Mouse (Mus musculus) limb, embryonic 11.5 days (tissue): ENCODE data around the gene Uts2. TPM values are rescaled to one million over a fixed set of nuclear protein-coding genes. Genes with fewer than 3 reads are reported as not detected.

ENCODE experiments used
- ATAC-seq: fragments of 200-750 bp; cut with Nextera tagmentation; 2 replicates; pipeline ENCODE4 v1.8.0; 2017; ENCODE audit warnings: low read depth; ENCODE audit not compliant: insufficient number of reproducible peaks, low FRiP score, low TSS enrichment
- DNase-seq: peaks from one replicate; pipeline ENCODE4 v3.0.0-alpha.2; 2015; ENCODE audit warnings: low spot score
- H3K27ac ChIP-seq: fragments of 300-500 bp; sonication (generic); replicated peaks from 2 replicates; pipeline ENCODE4 v1.5.1; 2014; ENCODE audit warnings: low read depth, mild to moderate bottlenecking, low read length
- H3K27me3 ChIP-seq: fragments of 300-500 bp; sonication (generic); 2 replicates; pipeline ENCODE4 v1.6.1; 2014; ENCODE audit warnings: mild to moderate bottlenecking, low read length, mixed read lengths; ENCODE audit not compliant: control insufficient read depth, insufficient read depth
- H3K36me3 ChIP-seq: fragments of 300-500 bp; sonication (generic); 2 replicates; pipeline ENCODE4 v1.6.1; 2014; ENCODE audit warnings: mild to moderate bottlenecking, low read length, moderate library complexity, mixed read lengths; ENCODE audit not compliant: control insufficient read depth, insufficient read depth
- H3K4me1 ChIP-seq: fragments of 300-500 bp; sonication (generic); 2 replicates; pipeline ENCODE4 v1.6.1; 2014; ENCODE audit warnings: low read length, mixed read lengths; ENCODE audit not compliant: control insufficient read depth, insufficient read depth
- H3K4me2 ChIP-seq: fragments of 300-500 bp; sonication (generic); 2 replicates; pipeline ENCODE4 v1.6.1; 2014; ENCODE audit warnings: low read depth, mild to moderate bottlenecking, moderate library complexity; ENCODE audit not compliant: severe bottlenecking
- H3K4me3 ChIP-seq: fragments of 300-500 bp; sonication (generic); 2 replicates; pipeline ENCODE4 v1.5.1; 2014; ENCODE audit warnings: low read depth, low read length
- H3K9ac ChIP-seq: fragments of 300-500 bp; sonication (generic); 2 replicates; pipeline ENCODE4 v1.6.1; 2014; ENCODE audit warnings: mild to moderate bottlenecking, low read length
- H3K9me3 ChIP-seq: fragments of 300-500 bp; sonication (generic); 2 replicates; pipeline ENCODE4 v1.6.1; 2016; ENCODE audit warnings: low read length; ENCODE audit not compliant: control insufficient read depth
- WGBS: fragments of 180-500 bp; shearing (Covaris S2); extraction: QIAGEN DNeasy Blood & Tissue Kit; methylation state at CpG from one replicate; pipeline ENCODE4 v1.1.7; 2014; 5-methylcytosine and 5-hydroxymethylcytosine counted together
- polyA plus RNA-seq: library from polyadenylated mRNA; unstranded; fragments of >200 nt; fragmentation: Nextera tagmentation; extraction: Ambion mirVana; gene quantifications from 2 replicates; pipeline ENCODE4 v1.2.1, GENCODE M21; 2014

Uts2 gene
- polyA plus RNA-seq, 1 experiment from 2014 or later: not detected

DNA sequence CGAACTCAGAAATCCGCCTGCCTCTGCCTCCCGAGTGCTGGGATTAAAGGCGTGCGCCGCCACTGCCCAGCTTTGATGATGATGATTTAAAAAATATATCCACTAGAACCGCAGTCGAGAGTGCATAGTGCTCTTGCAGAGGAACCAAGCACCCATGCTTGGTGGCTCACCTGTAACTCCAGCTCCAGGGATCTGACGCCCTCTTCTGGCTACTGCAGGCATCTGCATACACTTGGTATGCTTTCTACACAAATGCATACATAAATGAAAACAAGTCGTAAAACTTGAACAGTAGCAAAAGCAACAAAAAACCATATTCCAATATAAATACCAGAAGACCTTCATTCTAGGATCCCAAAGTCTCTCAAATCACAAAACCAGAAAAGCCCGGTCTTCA is 31.3 kb upstream of the Uts2 start:
- Histone ChIP-seq H3K4me3 (no peak overlapping the region), H3K36me3 (no peaks in the 10 kb centered on the region), H3K4me2 (no peak overlapping the region), H3K9me3 (no peaks in the 10 kb centered on the region), H3K4me1 (no peaks in the 10 kb centered on the region), H3K9ac (no peak overlapping the region), H3K27ac (no peak overlapping the region), H3K27me3 (no peaks in the 10 kb centered on the region)
- 69% methylated on average over 11 of the region's 11 CpGs for WGBS
- DNase-seq (no peak), ATAC-seq (no peak)

DNA sequence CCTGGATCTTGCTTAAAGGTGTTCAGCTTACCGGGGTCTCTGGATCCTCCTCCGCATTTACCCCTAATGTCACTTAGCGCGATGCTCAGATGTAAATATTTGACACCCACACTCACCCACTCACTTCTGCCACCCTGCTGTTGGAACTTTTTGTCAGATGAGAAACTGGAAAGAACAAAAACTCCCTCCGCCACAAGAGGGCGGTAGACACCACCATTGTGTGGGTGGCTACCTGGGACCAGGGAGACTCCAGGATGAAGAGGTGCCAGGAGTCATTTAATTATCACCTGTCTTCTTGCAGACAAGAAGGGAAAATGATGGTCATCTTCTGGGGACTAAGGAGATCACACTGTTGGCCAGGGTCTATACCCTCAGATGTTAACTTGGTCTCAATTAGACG is 30.3 kb upstream of the Uts2 start:
- H3K4me3 ChIP-seq: no peak overlapping the region
- ATAC-seq: no peak
- no peak overlapping the region for H3K9ac ChIP-seq
- H3K4me2 ChIP-seq: no peak overlapping the region
- H3K36me3 ChIP-seq: no peaks in the 10 kb centered on the region
- H3K27ac ChIP-seq: no peak overlapping the region
- H3K4me1 ChIP-seq: no peaks in the 10 kb centered on the region
- no peaks in the 10 kb centered on the region for H3K27me3 ChIP-seq
- DNase-seq: peak; percentile 78
- H3K9me3 ChIP-seq: no peaks in the 10 kb centered on the region
- WGBS: 20% methylated on average over 7 of the region's 7 CpGs

DNA sequence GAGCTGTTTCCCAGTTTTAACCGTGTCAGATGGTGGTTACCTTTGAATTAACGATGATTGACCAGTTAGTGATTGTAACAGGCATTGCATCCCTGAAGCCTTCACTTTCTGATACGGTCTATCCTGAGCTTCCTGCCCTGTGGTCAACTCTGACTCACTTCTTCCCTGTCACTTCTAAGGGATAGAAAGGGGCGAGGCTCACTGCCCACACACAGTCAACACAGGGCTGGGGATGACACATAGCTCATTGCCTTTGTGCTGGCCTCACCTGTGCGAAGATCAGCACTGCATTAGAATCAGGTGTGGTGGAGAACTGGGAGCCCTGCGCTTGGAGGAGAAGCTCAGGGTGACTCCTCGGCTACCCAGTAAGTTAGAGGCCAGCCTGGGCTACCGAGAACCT is 27.9 kb upstream of the Uts2 start:
- Histone ChIP-seq H3K27ac (no peak overlapping the region), H3K36me3 (no peaks in the 10 kb centered on the region), H3K9me3 (no peaks in the 10 kb centered on the region), H3K27me3 (no peaks in the 10 kb centered on the region), H3K4me2 (no peak overlapping the region), H3K9ac (no peak overlapping the region), H3K4me3 (no peak overlapping the region), H3K4me1 (no peaks in the 10 kb centered on the region)
- DNase-seq (no peak), ATAC-seq (no peak)
- 86% methylated on average over 8 of the region's 8 CpGs for WGBS

DNA sequence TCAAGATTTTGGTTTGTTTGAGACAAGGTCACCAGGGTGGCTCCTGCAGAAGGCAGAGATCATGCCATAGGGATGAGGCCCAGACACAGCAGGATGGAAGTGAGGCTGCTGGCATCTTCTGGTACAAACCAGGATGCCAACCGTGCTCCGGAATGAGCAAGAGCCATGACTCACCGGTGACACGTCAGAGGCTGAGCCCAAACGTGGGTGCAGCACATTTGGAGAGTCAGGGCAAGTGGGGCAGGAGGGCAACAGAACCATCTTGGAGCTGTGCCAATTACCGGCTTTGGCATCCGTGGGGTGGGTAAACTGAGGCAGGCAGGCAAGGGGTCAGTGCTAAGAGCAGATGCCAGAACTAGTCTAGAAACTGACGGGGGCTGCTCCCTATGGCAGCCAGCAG is 23.6 kb upstream of the Uts2 start:
- 84% methylated on average over 8 of the region's 8 CpGs for WGBS
- no peaks in the 10 kb centered on the region for H3K36me3 ChIP-seq

DNA sequence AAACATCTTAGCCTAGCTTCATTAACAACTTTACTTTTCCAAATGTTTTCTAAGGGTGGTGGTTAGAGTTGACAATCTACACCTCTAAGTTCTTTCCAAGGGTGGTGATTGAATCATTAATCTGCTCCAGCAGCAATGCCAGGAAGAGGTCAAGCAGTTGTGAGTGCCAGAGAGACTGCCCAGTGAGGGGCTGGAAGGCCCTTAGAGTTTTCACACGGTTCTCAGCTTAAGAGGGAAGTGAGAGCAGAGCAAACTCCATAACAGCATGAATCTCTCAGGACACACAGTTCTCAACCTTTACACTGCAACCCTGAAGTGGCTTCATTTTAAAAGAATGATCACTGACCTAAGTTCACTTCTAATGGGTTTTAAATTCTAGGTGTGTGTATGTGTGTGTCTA is 21.8 kb upstream of the Uts2 start:
- ATAC-seq (no peak), DNase-seq (no peak)
- Histone ChIP-seq H3K36me3 (no peaks in the 10 kb centered on the region), H3K4me2 (no peak overlapping the region), H3K9ac (no peak overlapping the region), H3K4me3 (no peak overlapping the region), H3K4me1 (no peaks in the 10 kb centered on the region), H3K27ac (no peak overlapping the region), H3K27me3 (no peaks in the 10 kb centered on the region), H3K9me3 (no peaks in the 10 kb centered on the region)
- WGBS: 38% methylated on average over 1 of the region's 1 CpGs

More for the DNA sequence above, 23.6 kb upstream of the Uts2 start:
- H3K4me1 ChIP-seq: no peaks in the 10 kb centered on the region
- no peak overlapping the region for H3K9ac ChIP-seq
- no peak overlapping the region for H3K4me2 ChIP-seq
- ATAC-seq: no peak
- no peaks in the 10 kb centered on the region for H3K9me3 ChIP-seq
- H3K4me3 ChIP-seq: no peak overlapping the region
- no peak for DNase-seq
- no peak overlapping the region for H3K27ac ChIP-seq
- no peaks in the 10 kb centered on the region for H3K27me3 ChIP-seq

DNA sequence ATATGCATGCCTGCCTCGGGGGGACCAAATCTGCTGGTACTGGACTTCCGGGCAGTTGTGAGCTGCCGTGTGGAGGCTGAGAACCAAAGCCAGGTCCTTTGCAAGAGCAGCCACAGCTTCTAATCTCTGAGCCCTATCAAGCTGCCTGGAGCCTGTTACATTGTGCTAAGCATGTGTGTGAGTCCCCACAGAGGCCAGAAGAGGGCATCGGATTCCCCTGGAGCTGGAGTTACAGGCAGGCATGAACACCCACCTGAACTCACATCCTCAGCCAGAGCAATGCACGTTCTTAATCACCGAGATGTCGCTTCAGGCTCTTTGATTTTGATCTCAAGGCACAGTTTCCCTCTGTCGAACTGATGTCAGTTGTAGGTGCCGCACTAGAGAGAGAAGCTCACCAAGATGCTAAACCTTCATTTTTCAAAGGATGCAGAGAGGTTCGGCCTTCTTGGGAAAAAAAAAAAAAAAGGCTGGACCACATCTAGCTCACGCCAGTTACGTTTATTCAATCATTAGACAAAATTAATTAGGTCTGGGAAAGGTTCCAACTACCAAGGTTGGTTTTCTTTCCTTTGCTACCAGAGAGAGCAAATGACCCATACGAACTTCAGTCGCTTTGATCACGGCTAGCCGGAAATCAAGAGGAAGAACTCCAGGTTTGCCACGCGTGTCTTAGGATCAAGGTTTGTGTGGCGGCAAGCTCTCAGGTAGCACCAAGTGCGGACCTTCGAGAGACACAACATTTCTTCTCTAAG is 18.6 kb upstream of the Uts2 start:
- Histone ChIP-seq H3K27me3 (no peaks in the 10 kb centered on the region), H3K27ac (no peak overlapping the region), H3K4me1 (no peaks in the 10 kb centered on the region), H3K36me3 (no peaks in the 10 kb centered on the region), H3K4me2 (no peak overlapping the region), H3K4me3 (no peak overlapping the region), H3K9me3 (no peaks in the 10 kb centered on the region), H3K9ac (no peak overlapping the region)
- WGBS: 90% methylated on average over 21 of the region's 21 CpGs
- ATAC-seq (no peak), DNase-seq (no peak)

- no peak overlapping the region for H3K4me3 ChIP-seq
- no peaks in the 10 kb centered on the region for H3K27me3 ChIP-seq
- no peak for DNase-seq
- H3K27ac ChIP-seq: no peak overlapping the region
- no peak overlapping the region for H3K9ac ChIP-seq
- no peak overlapping the region for H3K4me2 ChIP-seq
- H3K36me3 ChIP-seq: no peaks in the 10 kb centered on the region
- no peak for ATAC-seq
- H3K9me3 ChIP-seq: no peaks in the 10 kb centered on the region
- WGBS: 79% methylated on average over 9 of the region's 9 CpGs
- no peaks in the 10 kb centered on the region for H3K4me1 ChIP-seq
Observed at GRCm38 (mm10) chr4:150979455-150979854, 17.4 kb upstream of the Uts2 start.

GRCm38 (mm10) chr4:150980153-150980552 is 16.7 kb upstream of the Uts2 start:
- Histone ChIP-seq H3K4me3 (no peak overlapping the region), H3K4me2 (no peak overlapping the region), H3K9ac (no peak overlapping the region), H3K4me1 (no peaks in the 10 kb centered on the region), H3K9me3 (no peaks in the 10 kb centered on the region), H3K36me3 (no peaks in the 10 kb centered on the region), H3K27me3 (no peaks in the 10 kb centered on the region), H3K27ac (no peak overlapping the region)
- ATAC-seq: no peak
- DNase-seq: no peak
- 91% methylated on average over 5 of the region's 5 CpGs for WGBS

DNA sequence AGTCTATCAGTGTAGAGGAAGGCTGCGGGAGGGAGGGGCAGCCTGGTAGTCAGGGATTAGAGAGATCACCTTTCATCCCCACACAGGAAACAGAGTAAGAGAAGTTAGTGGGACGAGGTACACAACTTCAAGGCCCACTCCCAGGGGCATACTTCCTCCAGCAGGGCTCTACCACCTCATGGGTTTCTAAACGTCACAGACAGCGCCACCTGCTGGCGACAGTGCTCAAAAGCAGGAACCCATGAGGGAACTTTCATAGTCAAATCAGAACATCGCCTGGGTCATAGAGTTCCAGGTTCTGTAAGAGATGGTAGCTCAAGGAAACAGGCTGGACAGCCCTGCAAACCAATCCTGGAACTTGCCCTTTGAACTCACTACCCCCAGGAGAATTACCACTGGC is 6.7 kb upstream of the Uts2 start:
- Histone ChIP-seq H3K4me2 (no peak overlapping the region), H3K27me3 (no peaks in the 10 kb centered on the region), H3K4me1 (no peaks in the 10 kb centered on the region), H3K36me3 (no peaks in the 10 kb centered on the region), H3K27ac (no peak overlapping the region), H3K4me3 (no peak overlapping the region), H3K9ac (no peak overlapping the region), H3K9me3 (no peaks in the 10 kb centered on the region)
- ATAC-seq (no peak), DNase-seq (peak; percentile 40)
- 49% methylated on average over 6 of the region's 6 CpGs for WGBS
